Mouse (Mus musculus): ENCODE measurements around the gene Arhgap10. TPM values are rescaled to one million over a fixed set of nuclear protein-coding genes. Genes with fewer than 3 reads are reported as not detected.

Arhgap10 gene
- 14.8 and 16.6 TPM in 2 replicates for polyA plus RNA-seq (2014; fragmentation: Nextera tagmentation; extraction: Ambion mirVana)

DNA sequence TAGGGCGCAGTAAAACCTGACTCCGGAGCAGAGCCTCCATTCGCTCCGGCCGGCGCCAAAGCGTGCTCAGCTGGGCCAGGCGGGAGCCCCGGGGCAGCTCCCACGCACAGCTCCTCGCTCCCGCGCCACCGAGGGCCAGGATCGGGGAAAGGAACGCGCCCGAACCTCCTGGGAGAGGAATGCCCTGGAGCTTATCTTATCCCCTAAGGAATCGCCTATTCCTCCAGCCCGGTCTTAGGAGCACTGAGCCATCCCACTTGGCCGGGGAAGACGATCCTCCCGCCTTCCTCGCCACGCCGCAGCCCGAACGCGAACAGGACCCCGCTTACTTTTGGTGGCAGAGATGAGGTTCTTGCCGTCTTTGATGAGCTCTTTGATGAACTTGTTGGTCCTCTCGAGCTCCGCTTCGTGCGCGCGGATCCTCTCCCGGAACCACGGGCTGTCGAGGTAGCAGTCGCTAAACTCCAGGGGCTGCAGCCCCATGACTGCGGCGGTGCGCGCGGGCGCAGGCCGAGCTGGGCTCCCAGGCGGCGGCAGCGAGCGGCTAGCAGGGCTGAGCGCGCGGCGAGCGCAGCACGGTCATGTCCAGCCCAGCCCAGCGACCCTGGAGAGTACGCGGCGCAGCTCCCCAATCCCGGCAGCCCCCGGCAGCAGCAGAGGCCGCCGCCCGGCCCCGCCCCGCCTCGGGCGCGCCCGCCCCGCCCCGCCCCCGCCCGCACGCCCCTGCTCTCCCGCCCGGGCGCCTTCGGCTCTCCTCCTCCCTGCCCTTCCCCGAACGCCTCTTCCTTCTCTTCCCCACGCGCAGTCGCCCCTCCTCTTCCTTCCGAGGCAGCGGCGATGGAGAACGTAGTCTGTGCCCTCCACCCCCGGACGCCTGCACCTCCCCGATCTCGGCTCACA, at the start of gene Arhgap10:
Gene Arhgap10 (minus strand): TSS at position 653 of the 900 bp plus-strand sequence.
- peak within 1 kb of the TSS; percentile 49; the same call in 1 of the 2 replicates for H3K27ac ChIP-seq (ENCODE audit: low read depth, low read length)
- ATAC-seq (ENCODE audit: insufficient read depth, low FRiP score, low TSS enrichment): peak; percentile 91
- under 1% methylated on average over 72 of the region's 95 CpGs for WGBS

DNA sequence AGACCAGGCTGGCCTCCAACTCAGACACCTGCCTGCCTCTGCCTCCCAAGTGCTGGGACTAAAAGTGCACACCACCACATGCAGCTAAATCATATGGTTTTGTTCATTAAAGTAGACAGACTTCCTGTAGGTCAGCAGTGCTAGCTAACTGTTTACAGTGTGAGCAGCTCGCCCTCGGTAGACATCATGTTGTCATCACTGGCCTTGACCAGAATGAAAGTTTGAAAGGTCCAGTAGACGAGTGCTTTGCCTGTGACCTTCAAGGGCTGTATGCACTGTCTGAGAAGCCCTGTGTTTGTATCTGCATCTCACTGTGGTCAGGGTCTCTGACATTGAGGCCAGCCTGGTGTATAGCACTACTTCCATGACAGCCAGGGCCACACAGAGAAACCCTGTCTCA, 43.7 kb upstream of the Arhgap10 start:
- no peak overlapping the region for H3K9ac ChIP-seq (ENCODE audit: low read length)
- no peak overlapping the region for H3K4me3 ChIP-seq (ENCODE audit: low read depth, low read length)
- no peaks in the 10 kb centered on the region for H3K27me3 ChIP-seq (ENCODE audit: control insufficient read depth, insufficient read depth, low read length)
- WGBS: 83% methylated on average over 3 of the region's 3 CpGs
- DNase-seq (ENCODE audit: low spot score): no peak
- H3K9me3 ChIP-seq (ENCODE audit: control insufficient read depth, low read length): no peaks in the 10 kb centered on the region
- H3K36me3 ChIP-seq (ENCODE audit: control insufficient read depth, insufficient read depth, low read length): peaks cover 6% of the 10 kb centered on the region; the same call in 1 of the 2 replicates
- ATAC-seq (ENCODE audit: insufficient read depth, low FRiP score, low TSS enrichment): no peak
- no peak overlapping the region for H3K4me2 ChIP-seq (ENCODE audit: low read depth)
- no peaks in the 10 kb centered on the region for H3K4me1 ChIP-seq (ENCODE audit: control insufficient read depth, insufficient read depth, low read length)
- no peak overlapping the region for H3K27ac ChIP-seq (ENCODE audit: low read depth, low read length)

More for the DNA sequence above, at the start of gene Arhgap10:
- Histone ChIP-seq H3K9me3 (ENCODE audit: control insufficient read depth, low read length) (no peaks in the 10 kb centered on the region), H3K9ac (ENCODE audit: low read length) (peak within 1 kb of the TSS; percentile 59), H3K36me3 (ENCODE audit: control insufficient read depth, insufficient read depth, low read length) (no peaks in the 10 kb centered on the region), H3K4me2 (ENCODE audit: low read depth) (peak within 1 kb of the TSS; percentile 77), H3K4me3 (ENCODE audit: low read depth, low read length) (peak within 1 kb of the TSS; percentile 71), H3K27me3 (ENCODE audit: control insufficient read depth, insufficient read depth, low read length) (0 out of 2 replicates have a peak, but pooled peaks cover 2% of the 10 kb centered on the region), H3K4me1 (ENCODE audit: control insufficient read depth, insufficient read depth, low read length) (peaks cover 13% of the 10 kb centered on the region; the same call in 1 of the 2 replicates)
- DNase-seq (ENCODE audit: low spot score): peak; percentile 86

- no peak for ATAC-seq (ENCODE audit: insufficient read depth, low FRiP score, low TSS enrichment)
- Histone ChIP-seq H3K9me3 (ENCODE audit: control insufficient read depth, low read length) (no peaks in the 10 kb centered on the region), H3K4me2 (ENCODE audit: low read depth) (no peak overlapping the region), H3K9ac (ENCODE audit: low read length) (no peak overlapping the region), H3K4me1 (ENCODE audit: control insufficient read depth, insufficient read depth, low read length) (no peaks in the 10 kb centered on the region; the same call in 1 of the 2 replicates), H3K27me3 (ENCODE audit: control insufficient read depth, insufficient read depth, low read length) (no peaks in the 10 kb centered on the region), H3K36me3 (ENCODE audit: control insufficient read depth, insufficient read depth, low read length) (peaks cover 9% of the 10 kb centered on the region), H3K4me3 (ENCODE audit: low read depth, low read length) (no peak overlapping the region), H3K27ac (ENCODE audit: low read depth, low read length) (no peak overlapping the region)
- no peak for DNase-seq (ENCODE audit: low spot score)
- WGBS: 94% methylated on average over 3 of the region's 3 CpGs
Observed at GRCm38 (mm10) chr8:77552491-77552890, 34.7 kb upstream of the Arhgap10 start.

GRCm38 (mm10) chr8:77549881-77550580, 32.3 kb upstream of the Arhgap10 start:
- Histone ChIP-seq H3K4me3 (ENCODE audit: low read depth, low read length) (peak overlapping the region; percentile 80), H3K27ac (ENCODE audit: low read depth, low read length) (no peak overlapping the region), H3K4me1 (ENCODE audit: control insufficient read depth, insufficient read depth, low read length) (no peaks in the 10 kb centered on the region; the same call in 1 of the 2 replicates), H3K9me3 (ENCODE audit: control insufficient read depth, low read length) (no peaks in the 10 kb centered on the region), H3K36me3 (ENCODE audit: control insufficient read depth, insufficient read depth, low read length) (peaks cover 4% of the 10 kb centered on the region; the same call in 1 of the 2 replicates), H3K4me2 (ENCODE audit: low read depth) (peak overlapping the region; percentile 61), H3K9ac (ENCODE audit: low read length) (peak overlapping the region; percentile 85), H3K27me3 (ENCODE audit: control insufficient read depth, insufficient read depth, low read length) (no peaks in the 10 kb centered on the region)
- DNase-seq (ENCODE audit: low spot score) (peak; percentile 26), ATAC-seq (ENCODE audit: insufficient read depth, low FRiP score, low TSS enrichment) (no peak)
- WGBS: 32% methylated on average over 7 of the region's 7 CpGs

GRCm38 (mm10) chr8:77549121-77549706, 31.5 kb upstream of the Arhgap10 start, which contains the start of gene Prmt9:
Gene Prmt9 (plus strand): TSS chr8:77549397.
- 4% methylated on average over 42 of the region's 42 CpGs for WGBS
- Histone ChIP-seq H3K36me3 (ENCODE audit: control insufficient read depth, insufficient read depth, low read length) (peaks cover 4% of the 10 kb centered on the region; the same call in 1 of the 2 replicates), H3K27ac (ENCODE audit: low read depth, low read length) (peak within 1 kb of the TSS; percentile 65; the same call in 1 of the 2 replicates), H3K4me1 (ENCODE audit: control insufficient read depth, insufficient read depth, low read length) (no peaks in the 10 kb centered on the region; the same call in 1 of the 2 replicates), H3K9me3 (ENCODE audit: control insufficient read depth, low read length) (no peaks in the 10 kb centered on the region), H3K27me3 (ENCODE audit: control insufficient read depth, insufficient read depth, low read length) (no peaks in the 10 kb centered on the region), H3K9ac (ENCODE audit: low read length) (peak within 1 kb of the TSS; percentile 85), H3K4me2 (ENCODE audit: low read depth) (peak within 1 kb of the TSS; percentile 61), H3K4me3 (ENCODE audit: low read depth, low read length) (peak within 1 kb of the TSS; percentile 80)
- ATAC-seq (ENCODE audit: insufficient read depth, low FRiP score, low TSS enrichment) (peak; percentile 96), DNase-seq (ENCODE audit: low spot score) (peak; percentile 93)

GRCm38 (mm10) chr8:77545616-77546015, 27.9 kb upstream of the Arhgap10 start:
- DNase-seq (ENCODE audit: low spot score) (no peak), ATAC-seq (ENCODE audit: insufficient read depth, low FRiP score, low TSS enrichment) (no peak)
- no peaks in the 10 kb centered on the region for H3K27me3 ChIP-seq (ENCODE audit: control insufficient read depth, insufficient read depth, low read length)
- no peak overlapping the region for H3K4me3 ChIP-seq (ENCODE audit: low read depth, low read length)
- 90% methylated on average over 4 of the region's 4 CpGs for WGBS
- H3K9ac ChIP-seq (ENCODE audit: low read length): no peak overlapping the region
- H3K9me3 ChIP-seq (ENCODE audit: control insufficient read depth, low read length): no peaks in the 10 kb centered on the region
- H3K27ac ChIP-seq (ENCODE audit: low read depth, low read length): no peak overlapping the region
- H3K4me1 ChIP-seq (ENCODE audit: control insufficient read depth, insufficient read depth, low read length): no peaks in the 10 kb centered on the region; the same call in 1 of the 2 replicates
- no peaks in the 10 kb centered on the region for H3K36me3 ChIP-seq (ENCODE audit: control insufficient read depth, insufficient read depth, low read length)
- no peak overlapping the region for H3K4me2 ChIP-seq (ENCODE audit: low read depth)

- WGBS: 72% methylated on average over 3 of the region's 3 CpGs
- Histone ChIP-seq H3K27ac (ENCODE audit: low read depth, low read length) (no peak overlapping the region), H3K9ac (ENCODE audit: low read length) (no peak overlapping the region), H3K36me3 (ENCODE audit: control insufficient read depth, insufficient read depth, low read length) (no peaks in the 10 kb centered on the region), H3K27me3 (ENCODE audit: control insufficient read depth, insufficient read depth, low read length) (no peaks in the 10 kb centered on the region), H3K9me3 (ENCODE audit: control insufficient read depth, low read length) (no peaks in the 10 kb centered on the region), H3K4me1 (ENCODE audit: control insufficient read depth, insufficient read depth, low read length) (no peaks in the 10 kb centered on the region), H3K4me2 (ENCODE audit: low read depth) (no peak overlapping the region), H3K4me3 (ENCODE audit: low read depth, low read length) (no peak overlapping the region)
- DNase-seq (ENCODE audit: low spot score) (no peak), ATAC-seq (ENCODE audit: insufficient read depth, low FRiP score, low TSS enrichment) (no peak)
Observed at GRCm38 (mm10) chr8:77544428-77544827, 26.7 kb upstream of the Arhgap10 start.

GRCm38 (mm10) chr8:77543152-77543777, 25.5 kb upstream of the Arhgap10 start:
- Histone ChIP-seq H3K36me3 (ENCODE audit: control insufficient read depth, insufficient read depth, low read length) (no peaks in the 10 kb centered on the region), H3K4me3 (ENCODE audit: low read depth, low read length) (no peak overlapping the region), H3K9me3 (ENCODE audit: control insufficient read depth, low read length) (no peaks in the 10 kb centered on the region), H3K9ac (ENCODE audit: low read length) (no peak overlapping the region), H3K4me2 (ENCODE audit: low read depth) (no peak overlapping the region), H3K4me1 (ENCODE audit: control insufficient read depth, insufficient read depth, low read length) (no peaks in the 10 kb centered on the region), H3K27me3 (ENCODE audit: control insufficient read depth, insufficient read depth, low read length) (no peaks in the 10 kb centered on the region), H3K27ac (ENCODE audit: low read depth, low read length) (no peak overlapping the region)
- 89% methylated on average over 6 of the region's 6 CpGs for WGBS
- no peak for DNase-seq (ENCODE audit: low spot score)
- ATAC-seq (ENCODE audit: insufficient read depth, low FRiP score, low TSS enrichment): no peak
